Mouse (Mus musculus) splenic B cell, adult 2 months (primary cell): ENCODE results near the gene Ipo7.

ENCODE experiments used
- DNase-seq: peaks from one replicate; pipeline ENCODE4 v3.0.0-alpha.2; 2011; ENCODE audit warnings: low read depth, low spot score
- H3K27me3 ChIP-seq: 2 replicates; pipeline ENCODE4 v1.6.1; 2012; ENCODE audit warnings: mild to moderate bottlenecking, low read length, moderate library complexity, mixed read lengths; ENCODE audit not compliant: control insufficient read depth, poor library complexity, insufficient read depth, severe bottlenecking
- H3K36me3 ChIP-seq: 2 replicates; pipeline ENCODE4 v1.6.1; 2012; ENCODE audit warnings: mild to moderate bottlenecking, low read length, moderate library complexity, mixed read lengths; ENCODE audit not compliant: control insufficient read depth, poor library complexity, insufficient read depth, severe bottlenecking

Gene Ipo7

GRCm38 (mm10) chr7:110060669-110061198, 42.7 kb downstream of the Ipo7 start:
- H3K27me3 ChIP-seq: no peaks in the 10 kb centered on the region
- no peak for DNase-seq
- 0 out of 2 replicates have a peak, but pooled peaks cover 2% of the 10 kb centered on the region for H3K36me3 ChIP-seq

- Histone ChIP-seq H3K36me3 (0 out of 2 replicates have a peak, but pooled peaks cover 2% of the 10 kb centered on the region), H3K27me3 (no peaks in the 10 kb centered on the region)
- peak; percentile 100 for DNase-seq
Observed at GRCm38 (mm10) chr7:110061199-110061751, 43.2 kb downstream of the Ipo7 start, which contains the start of gene Zfp143. Gene Zfp143 (plus strand): TSS chr7:110061217.

- H3K27me3 ChIP-seq: no peaks in the 10 kb centered on the region
- no peak for DNase-seq
- 0 out of 2 replicates have a peak, but pooled peaks cover 2% of the 10 kb centered on the region for H3K36me3 ChIP-seq
Observed at GRCm38 (mm10) chr7:110061752-110062273, 43.7 kb downstream of the Ipo7 start.

GRCm38 (mm10) chr7:110063731-110064130, 45.7 kb downstream of the Ipo7 start:
- H3K27me3 ChIP-seq: no peaks in the 10 kb centered on the region
- 0 out of 2 replicates have a peak, but pooled peaks cover 2% of the 10 kb centered on the region for H3K36me3 ChIP-seq
- no peak for DNase-seq

- Histone ChIP-seq H3K27me3 (no peaks in the 10 kb centered on the region), H3K36me3 (peaks cover 7% of the 10 kb centered on the region)
- DNase-seq: no peak
Observed at GRCm38 (mm10) chr7:110069070-110069469, 51.0 kb downstream of the Ipo7 start.

- Histone ChIP-seq H3K36me3 (peaks cover 24% of the 10 kb centered on the region), H3K27me3 (no peaks in the 10 kb centered on the region)
- peak; percentile 66 for DNase-seq
Observed at GRCm38 (mm10) chr7:110078168-110078567, 60.1 kb downstream of the Ipo7 start.

GRCm38 (mm10) chr7:110083386-110084165, 65.5 kb downstream of the Ipo7 start:
- no peaks in the 10 kb centered on the region for H3K27me3 ChIP-seq

GRCm38 (mm10) chr7:110085217-110085616, 67.1 kb downstream of the Ipo7 start:
- no peak for DNase-seq
- H3K27me3 ChIP-seq: no peaks in the 10 kb centered on the region
- H3K36me3 ChIP-seq: peaks cover 33% of the 10 kb centered on the region

More at GRCm38 (mm10) chr7:110083386-110084165, 65.5 kb downstream of the Ipo7 start:
- DNase-seq: peak; percentile 71
- peaks cover 34% of the 10 kb centered on the region for H3K36me3 ChIP-seq

GRCm38 (mm10) chr7:110087914-110088313, 69.8 kb downstream of the Ipo7 start:
- DNase-seq: no peak
- Histone ChIP-seq H3K36me3 (peaks cover 19% of the 10 kb centered on the region), H3K27me3 (no peaks in the 10 kb centered on the region)

- H3K27me3 ChIP-seq: no peaks in the 10 kb centered on the region
- peak; percentile 36 for DNase-seq
- peaks cover 8% of the 10 kb centered on the region for H3K36me3 ChIP-seq
Observed at GRCm38 (mm10) chr7:110091670-110092069, 73.6 kb downstream of the Ipo7 start.

GRCm38 (mm10) chr7:110096332-110096731, 78.3 kb downstream of the Ipo7 start:
- H3K36me3 ChIP-seq: peaks cover 1% of the 10 kb centered on the region
- H3K27me3 ChIP-seq: no peaks in the 10 kb centered on the region
- no peak for DNase-seq

- Histone ChIP-seq H3K27me3 (no peaks in the 10 kb centered on the region), H3K36me3 (peaks cover 1% of the 10 kb centered on the region)
- DNase-seq: no peak
Observed at GRCm38 (mm10) chr7:110097106-110097793, 79.2 kb downstream of the Ipo7 start.

- DNase-seq: no peak
- Histone ChIP-seq H3K27me3 (no peaks in the 10 kb centered on the region), H3K36me3 (no peaks in the 10 kb centered on the region)
Observed at GRCm38 (mm10) chr7:110100854-110101253, 82.8 kb downstream of the Ipo7 start.

GRCm38 (mm10) chr7:110101266-110101665, 83.2 kb downstream of the Ipo7 start:
- no peaks in the 10 kb centered on the region for H3K27me3 ChIP-seq
- DNase-seq: no peak
- H3K36me3 ChIP-seq: no peaks in the 10 kb centered on the region
